Mouse (Mus musculus): ENCODE data around the gene Pycr1.
A peak's percentile ranks its signal among the peaks of the same experiment; 100 is the strongest.
"Not testable (repeated sequence)": the region's sequence is repeated elsewhere in the genome, so short reads cannot be mapped to it uniquely, and the experiment has no call there.

Pycr1 gene

DNA sequence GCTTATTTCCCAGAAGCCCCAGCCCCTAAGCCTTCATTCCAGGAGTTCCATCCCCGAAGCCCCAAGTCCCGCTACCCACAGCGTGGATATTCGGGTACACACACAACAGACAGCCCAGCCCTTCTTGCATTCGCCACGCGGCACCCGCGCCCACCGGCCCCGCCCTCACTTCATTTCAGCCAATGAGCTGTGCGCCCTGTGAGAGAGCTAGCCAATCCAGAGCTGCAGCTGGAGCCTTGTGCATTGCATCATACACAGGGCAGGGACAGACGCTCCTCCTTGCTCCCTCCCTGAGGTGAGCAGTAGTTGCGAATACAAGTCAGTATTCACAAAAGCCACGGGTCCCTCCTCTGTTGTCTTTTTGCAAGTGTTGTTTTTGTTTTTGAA lies at the start of gene Pycr1:
Gene Pycr1, minus strand, starts transcription at position 169 of the 387 bp plus-strand sequence.
- peak; percentile 90 for DNase-seq (ENCODE audit: low read depth)

DNA sequence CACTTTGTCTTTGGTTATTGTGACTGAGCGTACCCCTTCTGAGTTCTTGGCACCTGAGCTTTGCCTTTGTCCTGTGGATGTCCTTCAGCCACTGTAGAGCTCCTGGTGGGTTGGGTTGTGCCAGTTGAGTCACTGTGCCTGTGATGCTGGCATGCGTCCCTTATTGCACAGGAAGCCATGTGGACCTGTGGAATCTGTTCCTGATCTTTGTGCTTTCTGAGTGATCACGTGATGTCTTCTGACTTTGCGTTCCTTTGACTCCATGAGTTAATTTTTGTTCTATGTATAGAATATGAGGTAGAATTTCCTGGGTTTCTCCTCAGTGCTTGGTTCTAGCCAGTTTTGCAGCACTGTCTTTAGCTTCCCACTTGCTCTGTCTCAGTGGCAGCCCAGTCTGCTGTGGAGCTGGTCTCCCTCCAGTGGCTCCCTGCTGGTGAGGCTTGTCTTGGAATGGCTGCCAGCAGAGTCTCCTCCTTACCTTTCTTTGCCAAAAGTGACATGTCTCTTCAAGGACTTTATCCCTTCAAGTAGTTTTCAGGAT lies 49.0 kb upstream of the Pycr1 start:
- DNase-seq (ENCODE audit: low read depth) = no peak

DNA sequence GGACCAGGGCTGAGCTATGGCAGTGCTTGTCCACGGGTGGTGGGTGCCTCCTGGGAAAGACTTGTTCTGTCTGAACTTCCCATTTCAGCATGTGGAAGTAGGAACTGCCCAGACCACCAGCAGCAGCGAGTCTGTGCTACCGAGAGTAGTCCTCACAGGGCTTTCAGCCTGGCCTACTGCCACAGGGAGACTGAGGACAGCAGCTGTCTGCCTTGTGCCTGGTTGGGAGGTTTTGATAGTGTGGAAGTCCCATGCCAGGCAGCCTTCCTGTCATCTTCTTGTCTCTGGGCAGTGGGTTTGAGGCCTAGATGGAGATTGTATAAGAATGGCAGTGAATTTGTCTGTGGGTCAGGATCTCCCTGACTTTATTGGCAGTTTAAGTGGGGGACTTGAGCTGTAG lies 45.8 kb upstream of the Pycr1 start:
- no peak for DNase-seq (ENCODE audit: low read depth)

DNA sequence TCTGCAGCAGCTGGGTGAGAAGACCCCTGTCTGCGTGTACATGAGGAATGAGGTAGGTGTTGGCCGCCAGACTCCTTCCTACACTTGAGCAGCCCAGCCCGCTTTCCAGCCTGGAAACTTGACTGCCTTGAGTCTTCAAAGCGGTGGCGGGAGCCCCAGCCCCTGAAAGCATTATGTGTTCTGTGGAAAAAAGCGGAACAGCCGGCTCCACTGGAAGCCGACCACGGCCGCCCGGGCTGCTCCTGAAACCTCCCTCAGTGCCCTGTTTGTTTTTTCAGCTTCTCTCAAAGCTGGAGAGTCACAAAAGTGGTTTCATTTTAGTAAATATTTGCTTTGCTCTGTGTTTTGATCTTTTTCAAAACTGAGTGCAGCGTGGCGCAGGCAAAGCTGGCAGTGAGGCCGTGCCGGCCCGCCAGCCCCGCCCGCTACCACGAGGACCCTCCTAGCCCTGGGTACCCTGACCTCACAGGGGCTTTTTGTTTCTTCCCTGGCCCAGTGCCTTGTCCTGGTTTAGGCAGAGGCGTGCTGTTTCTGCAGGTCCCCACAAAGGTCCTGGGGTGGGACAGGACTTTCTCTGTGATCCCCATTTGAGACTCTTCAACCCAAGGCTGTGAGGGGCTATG lies 43.2 kb upstream of the Pycr1 start:
- no peak for DNase-seq (ENCODE audit: low read depth)

DNA sequence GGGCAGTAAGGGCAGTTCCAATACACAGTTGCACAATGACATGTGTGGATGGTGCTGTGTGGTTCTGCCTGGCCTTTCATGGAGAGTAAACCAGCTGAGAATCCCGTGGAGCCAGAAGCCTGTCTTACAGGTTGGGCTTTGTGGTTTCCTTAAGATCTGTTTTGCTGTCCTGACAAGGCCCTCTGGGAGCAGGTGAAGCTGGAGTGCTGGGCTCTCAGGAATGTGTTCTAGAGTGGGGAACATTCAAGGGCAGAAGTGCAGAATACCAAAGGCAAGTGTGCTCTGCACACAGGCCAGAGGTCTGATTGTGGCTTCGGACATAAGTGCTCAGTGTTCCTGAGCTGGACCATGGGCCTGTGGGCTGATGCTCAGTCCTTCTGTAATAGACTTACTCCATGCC lies 41.1 kb upstream of the Pycr1 start:
- no peak for DNase-seq (ENCODE audit: low read depth)

DNA sequence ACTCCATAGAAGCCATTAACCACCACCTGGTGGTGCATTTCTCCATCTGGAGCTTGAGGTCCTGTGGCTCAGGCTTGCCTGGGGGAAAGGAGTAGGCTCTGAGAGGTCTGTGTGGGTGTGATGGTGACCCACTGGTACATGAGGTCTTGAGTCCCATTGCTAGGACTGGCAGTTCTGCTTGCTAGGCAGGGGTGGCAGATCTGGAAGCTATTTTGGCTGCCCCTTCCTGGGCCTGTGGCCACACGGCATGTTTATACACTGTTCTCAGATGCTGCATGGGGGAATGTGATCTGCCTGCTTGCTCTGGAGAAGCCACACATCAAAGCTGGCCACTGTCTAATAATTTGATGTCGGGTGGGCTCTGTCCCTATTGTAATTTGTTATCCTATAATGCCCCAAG lies 40.5 kb upstream of the Pycr1 start:
- no peak for DNase-seq (ENCODE audit: low read depth)

DNA sequence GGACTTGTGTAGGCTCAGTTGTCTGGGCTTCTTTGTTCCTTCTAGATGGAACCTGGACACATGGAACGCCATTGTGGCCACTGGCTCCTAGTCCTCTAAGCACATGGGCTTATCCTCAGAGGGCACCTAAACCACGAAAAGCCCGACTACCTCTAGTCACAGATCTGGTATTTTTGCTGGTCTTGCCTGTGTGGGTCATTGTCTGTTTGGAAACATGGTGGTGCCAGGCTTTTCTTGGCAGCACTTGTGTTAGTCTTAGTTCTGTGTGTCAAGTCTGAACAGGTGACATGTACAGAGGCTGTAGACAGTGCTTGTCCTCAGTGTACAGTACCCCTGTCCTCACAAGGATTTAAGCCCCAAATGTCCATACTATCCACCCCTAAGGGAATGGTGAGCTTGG lies 40.0 kb upstream of the Pycr1 start:
- DNase-seq (ENCODE audit: low read depth) = no peak

DNA sequence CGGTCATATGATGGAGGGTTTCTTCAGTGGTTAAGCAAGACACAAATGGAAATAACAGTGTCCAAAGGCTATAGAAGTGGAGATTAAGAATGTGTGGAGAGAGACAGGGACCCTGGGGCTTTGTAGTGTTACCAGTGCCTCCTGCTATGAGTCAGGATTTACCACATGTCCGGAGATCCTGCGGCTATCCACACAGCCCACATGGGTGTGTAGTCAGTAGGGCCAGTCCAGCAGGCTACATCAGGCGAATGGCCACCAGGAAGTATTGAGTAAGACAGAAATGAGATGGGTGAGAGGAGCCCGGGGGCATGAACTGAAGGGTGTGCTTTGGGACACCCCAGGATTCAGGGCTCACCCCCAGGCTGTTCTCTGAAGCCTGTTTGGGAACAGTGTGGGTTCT lies 39.1 kb upstream of the Pycr1 start:
- DNase-seq (ENCODE audit: low read depth) = no peak

DNA sequence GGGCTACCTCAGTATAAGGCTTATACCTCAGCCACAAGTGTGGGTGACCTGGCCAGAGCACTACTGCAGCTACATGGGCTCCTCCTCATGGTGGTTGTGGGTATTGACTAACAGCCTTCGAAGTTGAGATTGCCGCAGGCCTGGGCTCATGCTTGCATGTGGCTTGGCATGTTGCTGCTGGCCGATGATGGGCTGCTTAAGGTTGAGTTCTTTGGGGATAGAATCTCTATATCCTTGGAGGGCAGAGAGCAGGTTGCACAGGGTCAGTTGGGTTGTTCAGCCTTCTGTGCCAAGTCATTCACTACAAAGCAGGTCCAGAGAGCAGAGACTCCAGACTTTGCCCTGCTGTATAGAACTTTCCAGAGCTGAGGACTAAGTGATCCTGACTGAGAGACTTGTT lies 36.3 kb upstream of the Pycr1 start:
- DNase-seq (ENCODE audit: low read depth) = no peak

DNA sequence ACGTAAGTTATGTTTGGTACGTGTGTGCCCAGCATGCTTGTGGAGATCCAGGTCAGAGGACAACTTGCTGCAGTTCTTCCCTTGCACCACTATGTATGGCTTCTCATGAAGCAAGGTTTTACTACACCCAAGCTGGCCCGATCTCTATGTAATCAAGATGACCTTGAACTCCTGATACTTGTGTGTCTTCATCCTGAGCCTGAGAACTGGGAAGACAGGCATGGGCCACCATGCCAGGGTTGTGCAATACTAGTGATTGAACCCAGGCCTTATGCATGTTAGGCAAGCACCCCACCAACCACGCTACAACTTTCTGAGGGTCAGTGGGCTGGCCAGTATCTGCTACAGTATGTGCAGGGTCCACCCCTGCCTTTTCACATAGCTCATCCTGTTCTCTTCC lies 33.4 kb upstream of the Pycr1 start:
- no peak for DNase-seq (ENCODE audit: low read depth)

DNA sequence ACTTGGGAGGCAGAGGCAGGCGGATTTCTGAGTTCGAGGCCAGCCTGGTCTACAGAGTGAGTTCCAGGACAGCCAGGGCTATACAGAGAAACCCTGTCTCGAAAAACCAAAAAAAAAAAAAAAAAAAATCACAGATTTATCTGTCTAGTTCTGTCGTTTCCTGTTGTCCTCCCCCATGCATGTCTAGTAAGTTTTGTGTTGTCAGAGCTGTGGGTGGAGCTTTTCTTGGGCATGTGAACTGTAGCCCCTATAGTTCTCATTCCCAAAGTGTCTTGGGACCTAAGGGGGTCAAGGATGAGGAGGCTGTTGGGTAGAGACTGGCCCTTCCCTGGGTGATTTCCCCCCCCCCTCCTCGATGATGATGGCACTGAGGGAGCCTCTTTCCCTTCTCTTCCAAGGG lies 32.3 kb upstream of the Pycr1 start:
- DNase-seq (ENCODE audit: low read depth) = not testable (repeated sequence)

DNA sequence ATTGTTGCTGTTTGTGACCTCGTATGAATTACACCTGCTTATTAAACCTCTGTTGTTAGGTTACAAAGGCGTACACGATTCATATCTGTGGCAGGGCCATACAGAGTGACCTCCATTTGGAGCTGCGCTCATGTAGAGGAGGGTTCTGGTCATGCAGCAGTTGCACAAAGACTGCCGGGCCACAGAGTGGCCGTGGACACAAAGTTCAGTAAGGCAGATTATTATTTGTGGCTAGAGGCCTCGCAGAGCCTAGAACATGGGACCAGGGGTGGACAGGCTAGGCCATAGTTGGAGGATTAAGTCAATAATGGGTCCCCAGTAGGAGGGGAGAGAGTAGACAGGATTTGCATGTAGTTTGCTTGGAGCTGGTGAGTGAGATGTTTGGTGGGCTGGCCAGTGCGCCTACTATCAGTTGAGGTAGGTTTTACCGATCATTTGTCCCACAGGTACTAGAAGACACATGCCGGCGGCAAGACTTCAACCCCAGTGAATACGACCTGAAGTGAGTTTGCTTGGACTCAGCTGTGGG lies 30.1 kb upstream of the Pycr1 start:
- no peak for DNase-seq (ENCODE audit: low read depth)

DNA sequence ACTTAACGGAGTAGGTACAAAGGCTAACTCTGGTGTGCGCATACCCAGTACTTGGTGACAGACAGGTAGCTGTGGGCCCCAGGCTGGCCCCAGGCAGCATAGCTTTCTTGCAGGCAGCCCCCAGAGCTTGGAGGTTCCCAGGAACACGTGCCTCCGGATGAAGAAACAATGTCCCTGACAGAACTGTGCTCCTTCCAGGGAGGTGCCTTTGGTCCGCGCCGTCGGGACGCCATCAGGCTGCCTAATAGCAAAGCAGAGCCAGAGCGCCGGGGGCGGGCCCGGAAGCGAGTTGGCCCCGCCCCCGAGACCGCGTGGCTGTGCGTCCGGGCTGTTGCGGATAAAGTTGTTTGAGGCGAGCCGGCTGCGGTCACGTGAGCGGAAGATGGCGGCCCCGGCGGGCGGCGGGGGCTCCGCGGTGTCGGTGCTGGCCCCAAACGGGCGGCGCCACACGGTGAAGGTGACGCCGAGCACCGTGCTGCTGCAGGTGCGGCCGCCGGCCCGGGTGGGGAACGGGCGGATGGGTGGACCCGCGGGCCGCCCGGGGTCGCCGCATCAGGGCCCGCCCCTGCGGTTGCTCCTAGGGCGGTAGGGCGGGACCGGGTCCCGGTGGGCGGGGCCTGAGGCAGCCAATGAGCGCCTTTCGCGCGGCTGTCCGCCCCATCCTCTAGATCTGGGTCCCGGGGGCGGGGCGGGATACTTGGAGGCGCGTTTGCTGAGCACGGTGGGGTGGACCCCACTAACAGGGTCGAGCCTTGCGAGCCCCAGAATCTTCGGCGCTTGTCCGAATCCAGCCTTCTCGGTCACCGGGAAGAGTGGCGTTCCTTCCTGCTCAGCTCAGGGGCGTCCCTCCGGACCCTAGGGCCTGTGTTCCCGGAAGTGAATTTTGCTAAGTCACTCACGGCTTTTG lies 29.4 kb upstream of the Pycr1 start, which contains the start of gene Aspscr1:
Gene Aspscr1, plus strand, starts transcription at position 287 of the 907 bp plus-strand sequence.
- DNase-seq (ENCODE audit: low read depth) = peak; percentile 85

DNA sequence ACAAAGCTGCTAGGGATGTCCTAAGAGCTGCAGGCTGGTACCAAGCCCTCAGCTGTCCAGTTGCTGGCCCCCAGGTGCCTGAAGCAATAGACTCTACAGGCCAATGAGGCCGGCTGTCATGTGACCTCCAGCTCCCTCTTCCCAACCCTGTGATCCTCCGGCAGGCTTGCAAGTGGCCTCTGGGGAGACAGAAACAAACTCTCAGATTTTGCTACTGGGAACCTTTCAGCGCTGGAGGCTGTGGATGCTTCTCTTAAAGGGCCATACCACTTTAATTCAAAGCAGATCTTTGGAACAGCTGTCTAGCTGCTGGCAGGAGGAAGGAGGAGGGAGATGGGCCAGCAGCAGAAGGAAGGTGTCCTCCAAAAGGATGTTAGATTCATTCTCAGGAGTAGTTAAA lies 23.0 kb upstream of the Pycr1 start:
- no peak for DNase-seq (ENCODE audit: low read depth)

DNA sequence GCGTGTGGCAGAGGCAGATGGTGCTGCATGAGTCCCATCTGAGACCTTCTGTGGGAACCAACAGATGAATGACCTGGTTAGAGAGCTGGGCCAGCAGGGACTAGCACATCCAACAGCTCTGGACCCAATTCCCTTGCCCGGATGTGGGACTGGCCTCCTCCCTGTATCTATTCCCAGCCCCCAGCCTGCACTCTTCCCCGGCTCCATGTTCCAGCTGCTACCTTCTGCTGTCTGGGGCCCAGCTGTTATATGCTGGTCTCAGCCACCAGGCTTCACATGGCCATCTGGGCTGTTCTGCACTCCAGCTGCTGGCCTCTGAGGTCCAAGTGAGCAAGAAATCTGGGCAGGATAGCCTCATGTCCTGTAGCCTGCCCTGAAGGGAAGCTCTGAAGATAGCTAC lies 21.8 kb upstream of the Pycr1 start:
- DNase-seq (ENCODE audit: low read depth) = no peak

DNA sequence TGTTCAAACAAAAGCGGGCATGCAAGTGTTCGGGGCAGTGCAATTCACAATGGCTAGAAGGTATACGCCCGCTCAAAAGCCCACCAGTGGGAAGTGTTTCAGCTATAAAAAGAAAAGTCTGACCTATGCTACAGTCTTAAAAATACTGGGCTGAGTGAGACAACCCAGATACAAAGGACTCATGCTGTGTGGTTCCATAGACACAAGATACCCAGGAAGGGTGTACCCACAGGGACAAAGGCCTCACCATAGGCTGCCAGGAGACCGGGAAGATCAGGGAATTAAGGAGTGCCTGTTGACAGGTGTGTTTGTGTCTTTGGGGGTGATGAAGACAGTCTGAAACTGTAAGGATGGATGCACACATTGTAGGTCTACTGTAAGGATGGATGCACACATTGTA lies 20.1 kb upstream of the Pycr1 start:
- no peak for DNase-seq (ENCODE audit: low read depth)

DNA sequence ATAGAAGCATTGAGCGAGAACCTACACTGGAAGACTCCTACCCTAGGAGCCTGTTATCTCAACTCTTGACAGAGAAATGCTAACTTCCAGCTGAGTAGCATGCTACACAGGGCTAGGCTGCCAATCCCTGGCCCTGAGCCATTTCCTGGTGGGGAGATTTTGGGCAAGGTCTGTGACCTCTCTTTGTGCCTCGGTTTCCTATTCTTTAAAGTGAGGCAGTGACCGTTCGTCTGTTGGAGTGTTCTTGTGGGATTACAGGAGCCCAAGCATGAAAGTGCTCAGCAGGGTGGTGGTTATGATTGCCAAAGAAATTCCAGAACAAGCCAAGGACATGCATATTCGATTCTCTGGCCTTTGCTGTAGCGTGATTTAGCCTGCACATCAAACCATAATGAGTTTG lies 19.2 kb upstream of the Pycr1 start:
- DNase-seq (ENCODE audit: low read depth) = no peak

DNA sequence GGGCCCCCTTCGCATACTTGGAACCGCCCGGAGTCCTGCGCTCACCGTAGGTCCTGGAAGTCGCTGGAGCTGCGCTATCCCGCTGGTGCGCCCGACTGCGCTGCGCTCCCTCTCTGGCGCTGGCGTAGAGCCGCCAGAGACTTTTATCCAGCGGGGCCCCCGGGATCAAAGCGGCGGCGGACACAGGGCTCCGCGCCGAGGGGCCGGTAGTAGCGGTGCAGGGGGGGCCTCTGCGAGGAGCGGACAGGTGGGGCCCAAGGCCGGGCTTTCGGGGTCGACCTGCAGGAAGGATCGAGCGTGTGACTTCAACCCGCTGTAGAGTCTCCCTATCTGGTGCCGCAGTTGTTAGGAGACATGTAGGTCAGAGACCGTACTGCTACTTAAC lies 17.5 kb upstream of the Pycr1 start, which contains the start of gene Notum:
Gene Notum, minus strand, starts transcription at position 100 of the 385 bp plus-strand sequence.
- no peak for DNase-seq (ENCODE audit: low read depth)

DNA sequence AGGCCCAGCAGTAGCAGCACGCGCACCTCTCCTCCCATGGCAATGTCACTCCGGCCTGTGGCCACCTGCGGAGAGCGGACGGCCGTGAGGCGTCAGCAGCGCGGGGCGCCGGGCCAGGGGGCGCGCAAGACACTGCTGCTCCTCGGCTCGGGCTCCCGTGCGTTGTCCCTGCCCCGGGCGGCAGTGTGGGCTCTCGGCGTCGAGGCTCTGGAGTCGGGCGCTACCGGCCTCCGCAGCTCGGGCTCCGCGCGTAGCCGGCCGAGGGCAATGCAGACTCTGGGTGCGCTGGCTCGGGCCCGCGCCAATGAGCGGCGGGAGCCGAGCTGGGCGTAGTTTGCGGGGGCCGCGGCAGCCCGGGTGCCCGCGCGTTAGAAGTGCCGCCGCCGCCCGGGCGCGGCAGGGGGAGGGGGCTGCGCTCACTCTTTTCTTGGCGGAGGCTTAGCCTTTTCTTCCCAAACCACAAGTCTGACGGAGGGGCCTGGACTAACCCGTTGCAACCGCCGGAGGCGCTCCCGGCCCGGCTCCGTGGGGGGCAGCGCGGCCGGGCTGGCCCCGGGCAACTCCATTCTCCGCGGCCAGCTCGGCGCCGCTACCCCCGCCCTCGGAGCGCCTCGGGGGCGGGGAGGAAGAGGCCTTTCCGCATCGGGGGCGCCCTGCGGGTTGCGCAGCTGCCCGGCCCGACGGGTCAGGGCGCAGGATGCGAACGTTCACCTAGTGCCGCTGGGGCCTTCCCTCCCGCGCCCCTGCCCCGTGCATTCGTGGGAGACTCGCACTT lies 16.9 kb upstream of the Pycr1 start:
- DNase-seq (ENCODE audit: low read depth) = no peak

DNA sequence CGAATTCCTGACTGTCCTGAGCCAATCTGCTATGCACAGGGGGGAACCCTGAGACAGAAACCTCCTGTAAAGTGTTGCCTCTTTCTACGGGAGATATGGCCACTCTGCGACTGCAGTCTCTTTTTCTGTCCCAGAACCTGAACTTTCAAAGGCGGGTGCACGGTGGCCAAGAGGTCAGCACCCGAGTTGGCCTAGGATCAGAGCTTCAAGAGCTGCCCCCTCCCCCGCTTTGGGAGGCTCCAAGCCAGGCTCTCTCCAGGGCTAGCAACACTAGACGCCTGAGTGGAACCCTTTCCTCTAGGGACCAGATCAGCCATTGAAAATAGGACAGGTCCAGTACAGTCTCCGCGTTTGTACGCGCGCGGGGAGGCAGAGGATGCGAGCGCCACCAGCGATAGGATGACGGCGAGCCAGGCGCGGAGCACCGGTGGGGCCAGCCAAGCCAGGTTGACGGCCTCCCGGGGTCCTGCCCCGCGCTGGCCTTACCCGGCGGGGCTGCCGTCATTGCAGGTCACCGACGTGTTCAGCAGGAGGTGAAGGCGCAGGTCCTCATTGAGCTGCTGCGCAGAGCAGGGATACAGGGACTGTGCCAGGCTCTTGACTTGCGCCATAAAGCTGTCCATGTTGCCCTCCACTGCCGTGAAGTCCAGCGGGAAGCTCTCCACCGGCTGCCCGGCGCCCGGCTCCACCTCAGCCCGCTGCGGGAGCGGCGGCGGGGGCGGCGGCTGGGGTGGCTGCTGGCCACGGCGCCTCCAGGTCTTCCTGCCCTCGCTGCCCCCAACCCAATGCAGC lies 16.1 kb upstream of the Pycr1 start:
- no peak for DNase-seq (ENCODE audit: low read depth)

DNA sequence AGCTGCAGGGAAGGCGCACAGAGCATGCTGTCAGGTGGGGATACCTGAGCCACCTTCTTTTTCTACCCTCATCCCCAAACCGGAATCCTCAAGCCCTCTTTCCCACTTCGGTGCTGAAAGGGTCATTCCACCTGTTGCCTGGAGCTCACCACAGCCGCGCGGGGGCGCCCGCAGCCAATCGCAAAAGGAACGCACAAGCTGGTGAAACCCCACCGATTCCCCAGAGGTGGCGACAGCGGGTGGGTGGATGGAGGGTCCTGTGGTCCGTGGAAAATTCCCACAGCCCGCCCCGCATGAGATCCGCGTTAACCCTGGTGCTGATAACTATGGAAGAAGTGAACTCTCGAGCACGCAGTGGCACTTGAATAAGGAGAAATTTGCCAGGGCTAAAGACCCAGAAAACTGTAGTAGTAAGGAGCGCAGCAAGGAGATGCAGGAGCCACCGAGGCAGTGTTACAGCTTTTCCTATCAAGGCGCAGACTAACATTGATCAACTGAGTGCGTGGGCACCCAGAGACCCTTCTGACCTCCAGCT lies 15.4 kb upstream of the Pycr1 start:
- DNase-seq (ENCODE audit: low read depth) = no peak
